Mouse (Mus musculus) midbrain, embryonic 15.5 days (tissue): ENCODE data around the gene Gan. TPM values are rescaled to one million over a fixed set of nuclear protein-coding genes. Genes with fewer than 3 reads are reported as not detected.

ENCODE experiments used
- ATAC-seq: fragments of 200-750 bp; cut with Nextera tagmentation; replicated peaks from 2 replicates; pipeline ENCODE4 v1.8.0; 2017; ENCODE audit warnings: moderate TSS enrichment
- H3K27ac ChIP-seq: fragments of 300-500 bp; sonication (generic); 2 replicates; pipeline ENCODE4 v1.5.1; 2015; ENCODE audit warnings: mild to moderate bottlenecking, inconsistent platforms
- H3K27me3 ChIP-seq: fragments of 300-500 bp; sonication (generic); replicated peaks from 2 replicates; pipeline ENCODE4 v1.6.1; 2015; ENCODE audit warnings: inconsistent platforms
- H3K36me3 ChIP-seq: fragments of 300-500 bp; sonication (generic); replicated peaks from 2 replicates; pipeline ENCODE4 v1.6.1; 2015; ENCODE audit warnings: inconsistent platforms
- H3K4me1 ChIP-seq: fragments of 300-500 bp; sonication (generic); 2 replicates; pipeline ENCODE4 v1.6.1; 2015; ENCODE audit warnings: inconsistent platforms
- H3K4me2 ChIP-seq: fragments of 300-500 bp; sonication (generic); 2 replicates; pipeline ENCODE4 v1.6.1; 2015; ENCODE audit warnings: inconsistent platforms, mild to moderate bottlenecking, moderate library complexity
- H3K4me3 ChIP-seq: fragments of 300-500 bp; sonication (generic); 2 replicates; pipeline ENCODE4 v1.5.1; 2015; ENCODE audit warnings: mild to moderate bottlenecking, inconsistent platforms
- H3K9ac ChIP-seq: fragments of 300-500 bp; sonication (generic); 2 replicates; pipeline ENCODE4 v1.6.1; 2015; ENCODE audit warnings: mild to moderate bottlenecking, inconsistent platforms
- H3K9me3 ChIP-seq: fragments of 300-500 bp; sonication (generic); 2 replicates; pipeline ENCODE4 v1.6.1; 2016; ENCODE audit warnings: inconsistent platforms
- WGBS: fragments of 180-500 bp; shearing (Covaris S2); methylation state at CpG from one replicate; pipeline ENCODE4 v1.1.7; 2015; ENCODE audit warnings: mixed read lengths; 5-methylcytosine and 5-hydroxymethylcytosine counted together
- polyA plus RNA-seq: library from polyadenylated mRNA; unstranded; fragments of >200 nt; fragmentation: Nextera tagmentation; extraction: Ambion mirVana; gene quantifications from 2 replicates; pipeline ENCODE4 v1.2.1, GENCODE M21; 2015

Gene Gan
- polyA plus RNA-seq, 1 experiment from 2014 or later, result 3.9 TPM

DNA sequence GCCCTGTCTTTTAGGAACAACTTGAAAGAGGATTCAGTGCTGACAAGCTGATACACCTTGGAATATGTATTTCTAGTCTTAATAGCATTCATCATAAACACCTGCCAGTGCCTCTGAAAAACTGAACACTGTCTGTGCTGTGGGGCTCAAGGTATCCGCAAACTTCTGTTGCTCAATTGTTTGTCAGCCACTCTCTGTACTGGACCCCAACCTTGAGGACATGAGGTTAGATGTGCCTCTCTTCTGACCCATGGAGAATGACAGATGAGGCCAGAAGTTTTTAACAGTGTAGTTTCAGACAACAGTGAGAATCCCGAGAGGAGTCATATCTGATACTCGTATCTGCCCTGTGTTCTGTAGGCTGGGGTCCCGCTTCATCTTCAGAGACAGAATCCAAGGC, 7.6 kb downstream of the Gan start:
- Histone ChIP-seq H3K36me3 (no peaks in the 10 kb centered on the region), H3K27me3 (no peaks in the 10 kb centered on the region), H3K4me1 (no peaks in the 10 kb centered on the region), H3K27ac (no peak overlapping the region), H3K9me3 (no peaks in the 10 kb centered on the region), H3K9ac (no peak overlapping the region), H3K4me3 (no peak overlapping the region), H3K4me2 (no peak overlapping the region)
- no peak for ATAC-seq
- 98% methylated on average over 4 of the region's 4 CpGs for WGBS

DNA sequence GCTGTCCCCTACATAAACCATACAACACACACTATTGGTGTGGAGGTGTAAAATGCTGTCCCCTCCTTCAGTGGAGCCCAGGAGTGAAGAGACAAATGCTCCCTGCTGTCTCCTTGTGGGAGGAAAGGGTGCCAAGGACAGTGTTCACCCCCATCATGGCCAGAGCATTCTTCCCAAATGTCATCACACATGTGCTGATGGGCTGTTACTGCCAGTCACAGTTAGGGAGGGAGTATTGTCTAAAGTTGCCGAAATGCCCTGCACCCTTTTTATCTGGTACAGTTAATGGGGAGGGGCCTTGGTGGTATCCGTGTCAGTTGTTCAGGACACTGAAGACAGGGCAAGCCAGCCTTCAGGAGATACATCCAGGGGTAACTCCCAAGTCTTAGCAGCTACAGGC, 8.6 kb downstream of the Gan start:
- WGBS, result 94% methylated on average over 2 of the region's 2 CpGs

GRCm38 (mm10) chr8:117167243-117167883, 9.4 kb downstream of the Gan start:
- WGBS, result 82% methylated on average over 8 of the region's 8 CpGs

More for the DNA sequence above, 8.6 kb downstream of the Gan start:
- Histone ChIP-seq H3K4me2 (no peak overlapping the region), H3K4me1 (no peaks in the 10 kb centered on the region), H3K4me3 (no peak overlapping the region), H3K36me3 (no peaks in the 10 kb centered on the region), H3K9me3 (no peaks in the 10 kb centered on the region), H3K27ac (no peak overlapping the region), H3K9ac (no peak overlapping the region), H3K27me3 (no peaks in the 10 kb centered on the region)
- no peak for ATAC-seq

GRCm38 (mm10) chr8:117168378-117168777, 10.4 kb downstream of the Gan start:
- 94% methylated on average over 9 of the region's 9 CpGs for WGBS
- no peaks in the 10 kb centered on the region for H3K9me3 ChIP-seq
- H3K27me3 ChIP-seq, result no peaks in the 10 kb centered on the region
- ATAC-seq, result no peak
- H3K4me3 ChIP-seq, result no peak overlapping the region
- no peak overlapping the region for H3K9ac ChIP-seq
- H3K36me3 ChIP-seq, result no peaks in the 10 kb centered on the region
- H3K4me1 ChIP-seq, result peaks cover 4% of the 10 kb centered on the region; the same call in 1 of the 2 replicates
- no peak overlapping the region for H3K4me2 ChIP-seq
- no peak overlapping the region for H3K27ac ChIP-seq

More at GRCm38 (mm10) chr8:117167243-117167883, 9.4 kb downstream of the Gan start:
- no peak overlapping the region for H3K27ac ChIP-seq
- no peaks in the 10 kb centered on the region for H3K4me1 ChIP-seq
- no peaks in the 10 kb centered on the region for H3K36me3 ChIP-seq
- no peak overlapping the region for H3K9ac ChIP-seq
- no peak overlapping the region for H3K4me2 ChIP-seq
- H3K9me3 ChIP-seq, result no peaks in the 10 kb centered on the region
- ATAC-seq, result no peak
- no peaks in the 10 kb centered on the region for H3K27me3 ChIP-seq
- H3K4me3 ChIP-seq, result no peak overlapping the region

- Histone ChIP-seq H3K4me3 (no peak overlapping the region), H3K27me3 (no peaks in the 10 kb centered on the region), H3K4me1 (peaks cover 4% of the 10 kb centered on the region; the same call in 1 of the 2 replicates), H3K9ac (no peak overlapping the region), H3K36me3 (no peaks in the 10 kb centered on the region), H3K27ac (no peak overlapping the region), H3K4me2 (no peak overlapping the region), H3K9me3 (no peaks in the 10 kb centered on the region)
- ATAC-seq, result no peak
- 92% methylated on average over 3 of the region's 3 CpGs for WGBS
Observed at GRCm38 (mm10) chr8:117171826-117172225, 13.9 kb downstream of the Gan start.

- Histone ChIP-seq H3K27ac (no peak overlapping the region), H3K9me3 (no peaks in the 10 kb centered on the region), H3K4me1 (peaks cover 4% of the 10 kb centered on the region; the same call in 1 of the 2 replicates), H3K4me2 (no peak overlapping the region), H3K4me3 (no peak overlapping the region), H3K27me3 (no peaks in the 10 kb centered on the region), H3K9ac (no peak overlapping the region), H3K36me3 (no peaks in the 10 kb centered on the region)
- 49% methylated on average over 7 of the region's 7 CpGs for WGBS
- ATAC-seq, result no peak
Observed at GRCm38 (mm10) chr8:117172904-117173303, 15.0 kb downstream of the Gan start.

- Histone ChIP-seq H3K9me3 (no peaks in the 10 kb centered on the region), H3K4me3 (no peak overlapping the region), H3K36me3 (no peaks in the 10 kb centered on the region), H3K4me1 (peaks cover 4% of the 10 kb centered on the region; the same call in 1 of the 2 replicates), H3K4me2 (no peak overlapping the region), H3K27me3 (no peaks in the 10 kb centered on the region), H3K27ac (no peak overlapping the region), H3K9ac (no peak overlapping the region)
- no peak for ATAC-seq
- 81% methylated on average over 3 of the region's 3 CpGs for WGBS
Observed at GRCm38 (mm10) chr8:117173690-117174089, 15.8 kb downstream of the Gan start.

- H3K27ac ChIP-seq, result no peak overlapping the region
- no peaks in the 10 kb centered on the region for H3K27me3 ChIP-seq
- H3K9ac ChIP-seq, result no peak overlapping the region
- ATAC-seq, result no peak
- no peak overlapping the region for H3K4me3 ChIP-seq
- WGBS, result 84% methylated on average over 5 of the region's 5 CpGs
- H3K4me1 ChIP-seq, result peaks cover 4% of the 10 kb centered on the region; the same call in 1 of the 2 replicates
- no peaks in the 10 kb centered on the region for H3K9me3 ChIP-seq
- H3K36me3 ChIP-seq, result no peaks in the 10 kb centered on the region
- H3K4me2 ChIP-seq, result no peak overlapping the region
Observed at GRCm38 (mm10) chr8:117174536-117174935, 16.6 kb downstream of the Gan start.

- H3K27ac ChIP-seq, result no peak overlapping the region
- no peaks in the 10 kb centered on the region for H3K9me3 ChIP-seq
- no peaks in the 10 kb centered on the region for H3K27me3 ChIP-seq
- H3K4me2 ChIP-seq, result no peak overlapping the region
- H3K36me3 ChIP-seq, result no peaks in the 10 kb centered on the region
- no peak for ATAC-seq
- H3K4me3 ChIP-seq, result no peak overlapping the region
- WGBS, result 87% methylated on average over 5 of the region's 5 CpGs
- H3K9ac ChIP-seq, result no peak overlapping the region
- H3K4me1 ChIP-seq, result peaks cover 4% of the 10 kb centered on the region; the same call in 1 of the 2 replicates
Observed at GRCm38 (mm10) chr8:117176308-117176707, 18.4 kb downstream of the Gan start.

DNA sequence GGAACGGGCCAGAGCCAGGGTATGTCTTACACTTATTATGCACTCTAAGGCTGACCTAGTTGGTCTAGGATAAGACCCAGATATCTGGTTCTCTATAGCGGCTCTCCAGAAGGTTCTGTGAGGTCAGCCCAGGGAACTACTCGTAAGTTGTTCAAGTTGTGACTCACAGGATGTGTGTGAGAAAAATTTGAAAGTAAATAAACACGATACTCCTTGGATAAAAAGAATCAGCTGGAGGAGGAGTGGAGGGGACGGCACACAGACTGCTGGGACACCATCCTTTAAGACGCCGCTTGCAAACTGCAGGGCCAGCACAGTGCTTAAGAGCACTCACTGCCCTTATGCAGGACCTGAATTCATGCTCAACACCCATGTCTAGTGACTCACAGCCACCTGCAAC, 19.3 kb downstream of the Gan start:
- H3K4me1 ChIP-seq, result peaks cover 4% of the 10 kb centered on the region; the same call in 1 of the 2 replicates
- H3K9ac ChIP-seq, result no peak overlapping the region
- 90% methylated on average over 7 of the region's 7 CpGs for WGBS
- no peaks in the 10 kb centered on the region for H3K36me3 ChIP-seq
- no peak overlapping the region for H3K4me2 ChIP-seq
- ATAC-seq, result no peak
- no peak overlapping the region for H3K27ac ChIP-seq
- no peaks in the 10 kb centered on the region for H3K9me3 ChIP-seq
- no peak overlapping the region for H3K4me3 ChIP-seq
- H3K27me3 ChIP-seq, result no peaks in the 10 kb centered on the region

DNA sequence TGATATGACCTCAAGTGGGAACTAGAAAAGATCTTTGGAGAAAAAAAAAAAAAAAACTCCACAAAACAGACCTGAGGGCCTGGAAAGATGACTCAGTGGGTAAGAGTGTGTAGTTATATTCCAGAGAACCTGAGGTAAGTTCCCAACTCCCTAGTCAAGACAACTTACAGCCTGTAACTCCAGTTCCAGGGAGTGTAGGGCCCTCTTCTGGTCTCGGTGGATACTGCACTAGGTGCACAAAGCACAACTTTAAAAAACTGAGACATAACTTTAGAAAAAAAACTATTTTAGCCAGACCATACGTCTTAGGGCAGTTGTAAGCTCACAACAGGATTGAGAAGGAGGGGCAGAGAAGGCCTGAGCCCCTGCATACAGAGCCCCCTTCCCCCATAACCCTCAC, 20.1 kb downstream of the Gan start:
- H3K4me3 ChIP-seq, result no peak overlapping the region
- ATAC-seq, result no peak
- H3K4me2 ChIP-seq, result no peak overlapping the region
- no peaks in the 10 kb centered on the region for H3K36me3 ChIP-seq
- H3K9ac ChIP-seq, result no peak overlapping the region
- no peaks in the 10 kb centered on the region for H3K4me1 ChIP-seq
- H3K9me3 ChIP-seq, result no peaks in the 10 kb centered on the region
- H3K27ac ChIP-seq, result no peak overlapping the region
- 84% methylated on average over 2 of the region's 2 CpGs for WGBS
- H3K27me3 ChIP-seq, result no peaks in the 10 kb centered on the region

- Histone ChIP-seq H3K4me1 (no peaks in the 10 kb centered on the region), H3K4me2 (no peak overlapping the region), H3K27ac (no peak overlapping the region), H3K27me3 (no peaks in the 10 kb centered on the region), H3K9ac (no peak overlapping the region), H3K4me3 (no peak overlapping the region), H3K36me3 (no peaks in the 10 kb centered on the region; the same call in 1 of the 2 replicates), H3K9me3 (no peaks in the 10 kb centered on the region)
- no peak for ATAC-seq
- 96% methylated on average over 6 of the region's 6 CpGs for WGBS
Observed at GRCm38 (mm10) chr8:117178676-117179075, 20.7 kb downstream of the Gan start.

GRCm38 (mm10) chr8:117182746-117183145, 24.8 kb downstream of the Gan start:
- 97% methylated on average over 4 of the region's 4 CpGs for WGBS
- Histone ChIP-seq H3K4me1 (no peaks in the 10 kb centered on the region), H3K27me3 (no peaks in the 10 kb centered on the region), H3K27ac (no peak overlapping the region), H3K4me3 (no peak overlapping the region), H3K9me3 (no peaks in the 10 kb centered on the region), H3K36me3 (peaks cover 5% of the 10 kb centered on the region; the same call in 1 of the 2 replicates), H3K9ac (no peak overlapping the region), H3K4me2 (no peak overlapping the region)
- no peak for ATAC-seq
